Mouse (Mus musculus) lung, adult 2 months (tissue): ENCODE data around the gene Reep1.

Experiments
- CTCF ChIP-seq: fragments of 200-500 bp; IDR thresholded peaks from 2 replicates; pipeline ENCODE4 v1.5.1; 2011; ENCODE audit warnings: mild to moderate bottlenecking, low read length, control low read depth; ENCODE audit not compliant: insufficient read depth
- POLR2A ChIP-seq: fragments of 200-500 bp; IDR thresholded peaks from 2 replicates; pipeline ENCODE4 v1.6.1; 2011; ENCODE audit warnings: low read depth, mild to moderate bottlenecking, control low read depth, low read length, borderline replicate concordance; ENCODE audit errors: extremely low read depth

- TF ChIP-seq CTCF: no peak
- no peak for TF ChIP-seq POLR2A
Measured at GRCm38 (mm10) chr6:71799391-71799790, 92.0 kb downstream of the Reep1 start.
